Mouse (Mus musculus) cerebellum, adult 9-11 months (tissue): ENCODE results near the gene Usp25.
A peak's percentile ranks its signal among the peaks of the same experiment; 100 is the strongest.

Experiments
- DNase-seq: peaks from one replicate; pipeline ENCODE4 v3.0.0; 2022

The Usp25 gene

DNA sequence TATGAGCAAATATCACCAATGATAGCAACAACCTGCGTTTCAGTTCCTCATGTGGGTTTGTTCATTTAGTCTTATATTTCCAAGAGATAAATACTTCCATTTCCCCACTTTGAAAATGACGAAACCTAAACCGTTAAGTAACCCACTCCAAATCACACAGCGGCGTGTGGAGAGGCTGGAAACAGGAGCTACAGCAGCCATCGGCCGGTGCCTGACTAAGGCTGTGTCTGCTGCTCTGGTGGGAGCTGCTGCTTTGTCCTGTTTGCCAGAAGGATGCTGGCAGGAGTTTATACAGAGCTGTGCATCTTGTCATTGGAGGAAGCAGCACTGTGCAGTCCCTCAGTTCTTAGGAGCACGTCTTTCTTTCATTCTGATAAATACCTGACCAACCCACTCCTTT lies 21.2 kb downstream of the Usp25 start:
- DNase-seq, result no peak

- DNase-seq, result no peak
Observed at GRCm38 (mm10) chr16:77041573-77041972, 28.1 kb downstream of the Usp25 start.

- no peak for DNase-seq
Observed at GRCm38 (mm10) chr16:77043499-77043898, 30.0 kb downstream of the Usp25 start.

- DNase-seq, result no peak
Observed at GRCm38 (mm10) chr16:77054184-77054583, 40.7 kb downstream of the Usp25 start.

DNA sequence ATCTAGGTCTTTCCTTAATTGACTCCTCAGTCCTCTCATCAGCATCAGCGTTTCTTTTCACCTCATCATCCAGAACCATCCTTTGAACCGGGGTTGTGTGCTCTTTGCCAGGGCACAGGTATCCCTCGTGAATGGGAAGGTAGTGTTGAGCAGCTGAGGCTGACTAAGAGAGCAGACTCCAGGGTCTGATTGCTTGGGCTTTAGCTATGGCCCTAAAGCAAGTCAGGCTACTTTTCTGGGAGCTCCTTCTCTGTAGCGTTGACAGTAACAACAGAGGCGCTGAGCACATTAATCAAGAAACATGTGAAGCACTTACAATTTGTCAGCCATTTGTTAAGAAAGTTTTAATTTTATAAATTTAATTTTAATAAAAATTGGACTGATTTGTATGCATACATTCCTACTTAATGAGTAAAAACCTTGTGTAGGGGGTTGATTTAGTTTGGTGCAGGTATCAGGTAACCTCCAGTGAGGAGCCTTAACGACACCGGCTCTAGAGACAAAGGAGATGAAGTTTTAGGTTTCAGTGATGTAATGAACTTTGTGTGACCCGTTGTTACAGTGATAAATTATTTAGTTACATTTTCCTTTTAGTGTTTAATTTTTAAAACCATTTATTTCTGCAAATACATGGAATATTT lies 42.1 kb downstream of the Usp25 start:
- no peak for DNase-seq

DNA sequence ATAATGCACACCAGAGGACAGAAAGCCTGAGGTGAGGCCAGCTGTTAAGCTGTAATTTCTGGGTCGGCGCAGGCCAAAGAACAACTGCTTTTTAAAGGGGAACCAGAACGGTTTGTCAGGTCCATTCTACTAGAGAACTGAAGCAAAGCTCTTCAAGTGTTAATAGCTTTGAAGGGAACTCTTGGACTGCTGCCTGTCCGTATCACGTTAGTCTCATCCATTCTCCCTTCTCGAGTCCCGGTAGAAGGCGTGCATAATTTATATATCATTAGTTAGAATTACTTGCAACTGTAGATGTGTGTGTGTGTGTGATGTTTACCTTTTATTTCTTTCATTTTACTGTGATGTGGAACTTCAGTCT lies 42.6 kb downstream of the Usp25 start:
- DNase-seq, result no peak

DNA sequence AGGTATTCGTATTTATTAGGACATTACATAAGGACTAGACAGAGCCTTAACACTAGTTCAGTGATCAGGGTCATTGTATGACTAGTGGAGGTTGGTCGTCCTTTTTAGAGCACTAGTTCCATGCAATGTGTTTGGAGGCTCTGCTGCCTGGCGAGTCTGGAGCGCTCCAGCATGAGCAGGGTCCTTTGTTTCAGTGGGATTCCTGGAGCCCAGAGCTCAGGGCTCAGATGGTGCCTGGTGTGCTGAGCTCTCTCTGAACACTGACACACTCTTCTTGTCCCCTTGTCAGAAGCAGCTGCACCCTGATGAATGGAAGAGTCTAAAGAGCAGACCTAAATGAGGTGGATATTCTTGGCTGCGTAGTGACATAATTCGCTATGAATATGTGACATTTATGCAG lies 45.1 kb downstream of the Usp25 start:
- no peak for DNase-seq

- DNase-seq, result no peak
Observed at GRCm38 (mm10) chr16:77060166-77060565, 46.7 kb downstream of the Usp25 start.

GRCm38 (mm10) chr16:77063916-77064315 lies 50.4 kb downstream of the Usp25 start:
- no peak for DNase-seq

- DNase-seq, result peak; percentile 57
Observed at GRCm38 (mm10) chr16:77076954-77077735, 63.6 kb downstream of the Usp25 start.

GRCm38 (mm10) chr16:77077736-77078005 lies 64.2 kb downstream of the Usp25 start:
- DNase-seq, result no peak

GRCm38 (mm10) chr16:77084071-77084470 lies 70.6 kb downstream of the Usp25 start:
- no peak for DNase-seq

GRCm38 (mm10) chr16:77089806-77090205 lies 76.3 kb downstream of the Usp25 start:
- DNase-seq, result no peak

- DNase-seq, result no peak
Observed at GRCm38 (mm10) chr16:77093526-77093925, 80.0 kb downstream of the Usp25 start.

DNA sequence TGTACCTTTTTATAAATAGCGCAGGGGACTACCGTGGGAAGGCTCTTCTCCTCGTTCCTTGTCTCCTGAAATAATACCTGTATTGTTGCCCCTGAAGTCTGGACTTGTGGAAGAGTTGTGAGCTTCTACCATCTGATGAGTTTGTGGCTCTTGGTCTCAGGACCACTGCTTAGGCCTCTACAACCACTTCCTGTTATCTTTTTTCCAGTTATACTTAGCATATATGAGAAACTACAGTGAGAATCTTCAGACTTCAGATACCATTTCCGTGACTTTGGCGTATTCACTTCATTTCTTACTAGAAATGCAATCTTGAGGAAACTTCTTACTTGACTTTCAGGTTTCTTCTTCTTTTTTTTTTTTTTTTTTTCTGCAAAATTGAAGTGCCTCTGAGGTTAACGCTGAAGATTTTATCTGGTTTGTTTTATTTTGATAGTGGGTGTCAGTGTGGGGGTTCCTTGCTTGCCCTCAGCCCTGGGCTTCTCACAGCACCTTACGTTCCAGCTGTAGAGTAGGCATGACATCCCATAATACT lies 81.6 kb downstream of the Usp25 start:
- no peak for DNase-seq

DNA sequence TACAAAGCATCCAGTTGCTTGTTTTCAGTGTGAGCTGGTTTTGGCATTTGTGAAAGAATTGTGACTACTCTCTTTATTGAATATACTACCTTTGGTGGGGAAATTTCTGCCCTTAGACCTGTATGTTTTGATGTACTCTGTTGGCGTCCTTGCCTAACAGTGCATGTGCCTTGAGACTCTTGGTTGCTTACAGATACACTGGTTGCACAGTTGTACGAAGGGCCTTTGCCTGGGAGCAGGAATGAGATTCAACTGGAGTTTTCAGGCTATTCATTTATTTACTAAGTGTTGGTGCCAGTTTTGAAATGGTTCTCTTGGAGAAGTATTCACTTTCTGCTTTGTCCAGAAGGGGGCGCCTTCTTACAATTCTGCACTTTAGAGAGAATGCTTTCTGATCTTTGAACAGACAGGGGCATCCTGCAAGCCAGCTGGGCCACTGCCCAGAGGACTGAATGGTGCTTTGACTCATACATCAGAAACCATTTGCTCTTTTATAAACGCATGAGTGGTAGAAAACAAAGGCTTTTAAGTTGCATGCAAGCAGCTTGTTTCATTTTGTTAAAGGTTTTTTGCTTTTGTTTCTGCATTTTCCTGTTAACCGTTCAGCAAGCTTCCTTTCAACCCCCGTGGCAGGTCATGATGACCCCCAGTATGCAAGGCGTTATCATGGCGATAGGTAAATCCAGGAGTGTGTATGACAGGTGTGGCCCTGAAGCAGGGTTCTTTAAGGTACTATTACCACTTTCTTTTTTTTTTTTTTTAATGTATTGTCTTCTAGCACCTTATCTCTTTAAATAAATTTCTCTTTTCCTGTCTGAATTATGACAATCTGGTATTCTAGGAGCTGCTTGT lies 85.7 kb downstream of the Usp25 start:
- peak; percentile 86 for DNase-seq

GRCm38 (mm10) chr16:77103637-77104264 lies 90.2 kb downstream of the Usp25 start:
- no peak for DNase-seq

DNA sequence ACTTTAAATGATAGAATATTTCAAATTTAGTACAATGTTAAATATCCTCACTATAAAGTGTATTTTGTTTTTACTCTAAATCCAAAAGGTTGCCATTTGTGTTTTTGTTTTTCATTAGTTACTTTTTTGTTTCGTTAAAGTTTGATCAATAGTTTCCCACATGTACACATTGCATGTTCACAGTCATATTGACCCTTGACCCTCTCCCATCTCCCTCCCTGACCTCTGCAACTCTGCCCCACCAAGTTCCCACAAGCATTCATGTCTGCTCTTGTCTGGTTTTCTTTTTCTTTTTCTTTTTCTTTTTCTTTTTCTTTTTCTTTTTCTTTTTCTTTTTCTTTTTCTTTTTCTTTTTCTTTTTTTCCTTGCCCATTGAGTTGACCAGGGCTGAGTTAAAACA lies 97.8 kb downstream of the Usp25 start:
- DNase-seq, result no peak

- DNase-seq, result no peak
Observed at GRCm38 (mm10) chr16:77125908-77126307, 112.4 kb downstream of the Usp25 start.

GRCm38 (mm10) chr16:77128683-77129082 lies 115.2 kb downstream of the Usp25 start:
- DNase-seq, result no peak

GRCm38 (mm10) chr16:77133055-77133454 lies 119.5 kb downstream of the Usp25 start:
- DNase-seq, result no peak

GRCm38 (mm10) chr16:77140651-77141050 lies 127.1 kb downstream of the Usp25 start:
- DNase-seq, result no peak

DNA sequence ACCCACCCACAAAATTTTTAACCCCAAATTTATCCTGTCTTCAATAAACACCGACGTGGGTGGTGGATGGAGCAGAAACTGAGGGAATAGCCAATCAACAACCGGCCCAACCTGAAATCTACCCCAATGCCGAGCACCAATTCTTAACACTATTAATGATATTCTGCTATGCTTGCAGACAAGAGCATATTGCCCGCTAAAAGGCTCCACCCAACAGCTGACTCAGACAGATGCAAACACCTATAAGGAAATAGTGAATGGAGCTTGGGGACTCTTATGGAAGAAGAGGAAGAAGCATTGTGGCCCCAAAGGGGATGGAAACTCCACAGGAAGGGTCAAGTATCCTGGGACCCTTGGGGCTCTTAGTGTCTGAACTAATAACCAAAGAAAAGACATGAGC lies 133.3 kb downstream of the Usp25 start:
- no peak for DNase-seq
